Mouse (Mus musculus) liver, embryonic 14.5 days (tissue): ENCODE measurements at regions not wholly inside any gene's neighbourhood (a gene's known extent, or its start where the extent isn't known, plus 50 kb on each side); places are given as distances from the start of the nearest gene placed in this dataset.

Source experiments
- CTCF ChIP-seq: IDR thresholded peaks from 2 replicates; pipeline ENCODE4 v1.5.1; 2016; ENCODE audit warnings: antibody characterized with exemption, low read depth, control low read depth
- EP300 ChIP-seq: IDR thresholded peaks from 2 replicates; pipeline ENCODE4 v1.6.1; 2016; ENCODE audit warnings: antibody characterized with exemption, low read depth

- no peak for TF ChIP-seq CTCF
- TF ChIP-seq EP300: no peak
Measured at GRCm38 (mm10) chr2:10920686-10921485, 251.0 kb upstream of the Prkcq start.
